Mouse (Mus musculus) liver, adult 2 months (tissue): Measurements from ENCODE around the gene Epc2.

Source experiments
- CTCF ChIP-seq: fragments of 200-500 bp; IDR thresholded peaks from 2 replicates; pipeline ENCODE4 v1.5.1; 2011; ENCODE audit warnings: low read depth, low read length, control low read depth
- POLR2A ChIP-seq: fragments of 200-500 bp; IDR thresholded peaks from 2 replicates; pipeline ENCODE4 v1.6.1; 2011; ENCODE audit warnings: low read length, control low read depth; ENCODE audit not compliant: insufficient read depth; ENCODE audit errors: extremely low read depth

DNA sequence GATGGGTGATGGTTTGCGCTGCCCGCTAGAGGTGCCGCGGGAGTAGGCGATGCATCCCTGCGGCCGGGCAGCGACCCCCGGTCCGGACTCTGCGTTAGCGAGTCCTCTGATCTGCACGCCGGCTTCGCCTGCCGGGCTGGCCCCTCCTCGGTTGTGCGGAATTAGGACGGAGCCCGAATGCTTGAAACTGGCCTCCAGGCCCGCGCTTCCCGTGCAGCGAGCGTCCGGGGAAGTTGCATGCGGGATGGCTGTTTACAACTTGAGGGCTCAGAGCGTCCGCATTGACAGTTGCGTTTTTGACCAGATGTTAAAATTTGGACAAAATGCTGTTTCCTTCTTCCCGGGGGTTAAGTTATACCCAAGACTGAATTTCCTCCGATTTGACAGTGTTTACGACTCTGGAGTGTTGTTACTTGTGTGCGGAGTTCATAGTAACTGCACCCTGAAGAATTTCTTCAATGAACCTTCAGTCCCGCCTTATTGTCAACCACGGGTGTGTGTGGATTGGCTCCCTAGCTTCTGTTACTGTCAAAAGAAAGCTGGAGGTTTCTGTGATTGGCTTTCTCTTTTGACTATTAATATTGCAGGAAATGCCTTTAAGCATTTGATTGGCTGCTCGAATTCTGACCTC lies 1.3 kb downstream of the Epc2 start:
- TF ChIP-seq CTCF (no peak), POLR2A (no peak)
